Mouse (Mus musculus): ENCODE measurements around the gene Ublcp1. TPM values are rescaled to one million over a fixed set of nuclear protein-coding genes. Genes with fewer than 3 reads are reported as not detected.
A peak's percentile ranks its signal among the peaks of the same experiment; 100 is the strongest.
"Not testable (repeated sequence)": the region's sequence is repeated elsewhere in the genome, so short reads cannot be mapped to it uniquely, and the experiment has no call there.

The Ublcp1 gene
- polyA plus RNA-seq, 1 experiment = 9.7 TPM

- H3K27ac ChIP-seq (ENCODE audit: insufficient read depth, low read depth, low read length) = no peak overlapping the region
- peaks cover 6% of the 10 kb centered on the region for H3K4me1 ChIP-seq (ENCODE audit: control insufficient read depth, insufficient read depth, low read length)
- H3K4me3 ChIP-seq (ENCODE audit: insufficient read depth, low read length) = no peak overlapping the region
- TF ChIP-seq CTCF (IDR thresholded peaks at IDR 0.05; ENCODE audit: low read depth, low read length) (no peak), POLR2A (IDR thresholded peaks at IDR 0.05; ENCODE audit: borderline replicate concordance, low read depth, low read length) (no peak)
Measured at GRCm38 (mm10) chr11:44468306-44468790, 1.9 kb downstream of the Ublcp1 start.

GRCm38 (mm10) chr11:44466949-44467442 is 3.3 kb downstream of the Ublcp1 start:
- no peak overlapping the region for H3K27ac ChIP-seq (ENCODE audit: insufficient read depth, low read depth, low read length)
- TF ChIP-seq CTCF (IDR thresholded peaks at IDR 0.05; ENCODE audit: low read depth, low read length) (no peak), POLR2A (IDR thresholded peaks at IDR 0.05; ENCODE audit: borderline replicate concordance, low read depth, low read length) (no peak)

GRCm38 (mm10) chr11:44461493-44461892 is 8.8 kb downstream of the Ublcp1 start:
- Histone ChIP-seq H3K4me3 (ENCODE audit: insufficient read depth, low read length) (no peak overlapping the region), H3K27ac (ENCODE audit: insufficient read depth, low read depth, low read length) (no peak overlapping the region), H3K4me1 (ENCODE audit: control insufficient read depth, insufficient read depth, low read length) (peaks cover 7% of the 10 kb centered on the region)
- TF ChIP-seq CTCF (IDR thresholded peaks at IDR 0.05; ENCODE audit: low read depth, low read length) (no peak), POLR2A (IDR thresholded peaks at IDR 0.05; ENCODE audit: borderline replicate concordance, low read depth, low read length) (no peak)

More at GRCm38 (mm10) chr11:44466949-44467442, 3.3 kb downstream of the Ublcp1 start:
- Histone ChIP-seq H3K4me1 (ENCODE audit: control insufficient read depth, insufficient read depth, low read length) (peaks cover 13% of the 10 kb centered on the region), H3K4me3 (ENCODE audit: insufficient read depth, low read length) (no peak overlapping the region)

DNA sequence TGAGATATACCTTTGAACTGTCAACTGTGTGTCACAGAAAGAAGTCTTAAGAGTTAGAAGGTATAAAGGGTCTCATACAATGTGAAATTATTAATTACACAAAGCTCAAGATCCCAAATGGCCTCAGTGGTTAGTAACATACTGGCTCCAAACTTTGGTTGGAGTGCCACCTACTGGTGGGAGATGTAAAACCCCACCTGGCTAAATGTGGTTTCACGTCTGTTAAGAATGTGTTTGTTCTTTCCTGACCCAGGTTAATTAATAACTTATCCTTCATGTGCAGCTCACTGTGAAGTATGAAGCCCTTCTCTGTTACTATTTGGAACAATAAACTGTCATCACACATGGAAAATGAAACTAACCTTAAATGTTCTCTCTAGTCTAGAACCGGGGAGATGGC is 16.9 kb downstream of the Ublcp1 start:
- no peak for TF ChIP-seq POLR2A (IDR thresholded peaks at IDR 0.05; ENCODE audit: borderline replicate concordance, low read depth, low read length)
- no peak for TF ChIP-seq CTCF (IDR thresholded peaks at IDR 0.05; ENCODE audit: low read depth, low read length)
- no peak overlapping the region for H3K27ac ChIP-seq (ENCODE audit: insufficient read depth, low read depth, low read length)
- no peak overlapping the region for H3K4me3 ChIP-seq (ENCODE audit: insufficient read depth, low read length)
- no peaks in the 10 kb centered on the region for H3K4me1 ChIP-seq (ENCODE audit: control insufficient read depth, insufficient read depth, low read length)

GRCm38 (mm10) chr11:44452016-44452415 is 18.3 kb downstream of the Ublcp1 start:
- not testable (repeated sequence) for H3K27ac ChIP-seq (ENCODE audit: insufficient read depth, low read depth, low read length); H3K4me3 ChIP-seq (ENCODE audit: insufficient read depth, low read length)

GRCm38 (mm10) chr11:44451046-44451445 is 19.3 kb downstream of the Ublcp1 start:
- TF ChIP-seq CTCF (IDR thresholded peaks at IDR 0.05; ENCODE audit: low read depth, low read length) (no peak), POLR2A (IDR thresholded peaks at IDR 0.05; ENCODE audit: borderline replicate concordance, low read depth, low read length) (no peak)
- Histone ChIP-seq H3K27ac (ENCODE audit: insufficient read depth, low read depth, low read length) (no peak overlapping the region), H3K4me3 (ENCODE audit: insufficient read depth, low read length) (no peak overlapping the region), H3K4me1 (ENCODE audit: control insufficient read depth, insufficient read depth, low read length) (no peaks in the 10 kb centered on the region)

More at GRCm38 (mm10) chr11:44452016-44452415, 18.3 kb downstream of the Ublcp1 start:
- H3K4me1 ChIP-seq (ENCODE audit: control insufficient read depth, insufficient read depth, low read length) = not testable (repeated sequence)

DNA sequence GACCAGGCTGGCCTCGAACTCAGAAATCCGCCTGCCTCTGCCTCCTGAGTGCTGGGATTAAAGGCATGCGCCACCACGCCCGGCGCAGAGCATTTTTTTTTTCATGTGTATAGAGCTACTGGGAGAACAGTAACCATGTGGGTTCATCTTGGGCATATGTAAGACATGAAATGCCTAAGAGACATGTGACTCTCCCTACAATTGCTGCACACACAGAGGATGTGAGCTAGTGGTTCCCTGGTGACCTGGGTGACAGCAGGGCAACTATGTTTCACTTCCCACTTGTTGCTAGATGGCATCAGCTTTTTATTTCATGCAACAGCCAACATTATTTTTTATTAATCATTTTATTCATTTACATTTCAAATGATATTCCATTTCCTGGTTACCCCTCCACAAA is 32.5 kb downstream of the Ublcp1 start:
- TF ChIP-seq CTCF (IDR thresholded peaks at IDR 0.05; ENCODE audit: low read depth, low read length) (no peak), POLR2A (IDR thresholded peaks at IDR 0.05; ENCODE audit: borderline replicate concordance, low read depth, low read length) (no peak)
- Histone ChIP-seq H3K27ac (ENCODE audit: insufficient read depth, low read depth, low read length) (peak overlapping the region; percentile 75), H3K4me1 (ENCODE audit: control insufficient read depth, insufficient read depth, low read length) (peaks cover 20% of the 10 kb centered on the region), H3K4me3 (ENCODE audit: insufficient read depth, low read length) (no peak overlapping the region)

- TF ChIP-seq POLR2A (IDR thresholded peaks at IDR 0.05; ENCODE audit: borderline replicate concordance, low read depth, low read length) (no peak), CTCF (IDR thresholded peaks at IDR 0.05; ENCODE audit: low read depth, low read length) (no peak)
- Histone ChIP-seq H3K27ac (ENCODE audit: insufficient read depth, low read depth, low read length) (no peak overlapping the region), H3K4me1 (ENCODE audit: control insufficient read depth, insufficient read depth, low read length) (peaks cover 35% of the 10 kb centered on the region), H3K4me3 (ENCODE audit: insufficient read depth, low read length) (no peak overlapping the region)
Measured at GRCm38 (mm10) chr11:44430036-44430435, 40.3 kb downstream of the Ublcp1 start.

- Histone ChIP-seq H3K27ac (ENCODE audit: insufficient read depth, low read depth, low read length) (no peak overlapping the region), H3K4me1 (ENCODE audit: control insufficient read depth, insufficient read depth, low read length) (peaks cover 40% of the 10 kb centered on the region), H3K4me3 (ENCODE audit: insufficient read depth, low read length) (no peak overlapping the region)
- no peak for TF ChIP-seq CTCF (IDR thresholded peaks at IDR 0.05; ENCODE audit: low read depth, low read length)
Measured at GRCm38 (mm10) chr11:44427951-44428350, 42.3 kb downstream of the Ublcp1 start.

DNA sequence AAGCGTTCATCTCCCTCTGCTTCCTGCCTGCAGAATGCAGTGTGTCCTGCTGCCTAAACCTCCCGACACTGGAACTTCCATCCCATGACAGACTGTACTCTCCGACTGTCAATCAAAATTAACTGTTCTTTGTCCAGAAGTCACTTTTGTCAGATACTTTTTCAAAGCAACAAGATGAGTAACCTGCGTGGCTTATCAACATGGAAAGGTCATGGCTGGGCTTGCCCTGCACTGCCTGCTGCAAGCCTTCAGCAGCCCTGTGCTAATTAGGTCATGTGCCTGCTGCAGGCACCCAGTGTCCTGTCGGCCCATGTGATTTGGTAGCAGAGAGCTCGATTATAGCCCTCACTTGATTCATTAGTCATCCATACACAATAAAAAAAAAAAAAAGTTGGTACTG is 44.7 kb downstream of the Ublcp1 start:
- H3K4me3 ChIP-seq (ENCODE audit: insufficient read depth, low read length) = no peak overlapping the region
- peaks cover 40% of the 10 kb centered on the region for H3K4me1 ChIP-seq (ENCODE audit: control insufficient read depth, insufficient read depth, low read length)
- peak overlapping the region; percentile 38 for H3K27ac ChIP-seq (ENCODE audit: insufficient read depth, low read depth, low read length)
- TF ChIP-seq POLR2A (IDR thresholded peaks at IDR 0.05; ENCODE audit: borderline replicate concordance, low read depth, low read length) = no peak
- no peak for TF ChIP-seq CTCF (IDR thresholded peaks at IDR 0.05; ENCODE audit: low read depth, low read length)

DNA sequence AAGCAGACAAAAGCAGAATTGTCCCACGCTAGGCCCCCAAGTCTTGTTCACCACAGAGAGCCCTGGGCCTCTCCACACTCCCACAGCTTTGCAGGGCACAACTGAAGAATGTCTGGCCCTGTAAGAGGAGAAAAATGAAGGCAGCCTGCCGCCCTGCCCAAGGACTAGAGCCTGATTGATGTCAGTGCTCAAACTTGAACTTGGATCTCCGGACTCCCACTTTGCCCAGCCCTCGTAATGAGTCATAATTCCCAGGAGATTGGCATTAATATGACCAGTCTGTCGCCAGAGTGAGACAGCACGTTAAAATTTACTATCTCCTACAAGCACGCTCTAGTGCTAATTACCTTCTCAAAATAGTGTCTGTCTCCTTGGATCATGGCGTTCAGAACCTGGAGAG is 45.3 kb downstream of the Ublcp1 start:
- H3K4me3 ChIP-seq (ENCODE audit: insufficient read depth, low read length) = no peak overlapping the region
- peaks cover 38% of the 10 kb centered on the region for H3K4me1 ChIP-seq (ENCODE audit: control insufficient read depth, insufficient read depth, low read length)
- no peak overlapping the region for H3K27ac ChIP-seq (ENCODE audit: insufficient read depth, low read depth, low read length)
- TF ChIP-seq POLR2A (IDR thresholded peaks at IDR 0.05; ENCODE audit: borderline replicate concordance, low read depth, low read length) (no peak), CTCF (IDR thresholded peaks at IDR 0.05; ENCODE audit: low read depth, low read length) (no peak)

Data from bone marrow macrophage, adult 2 months (primary cell).